Mouse (Mus musculus) hindbrain, embryonic 12.5 days (tissue): ENCODE data around the gene Tmub2. TPM values are rescaled to one million over a fixed set of nuclear protein-coding genes. Genes with fewer than 3 reads are reported as not detected.

Source experiments
- ATAC-seq: fragments of 200-750 bp; cut with Nextera tagmentation; 2 replicates; pipeline ENCODE4 v1.8.0; 2017; ENCODE audit warnings: moderate TSS enrichment; ENCODE audit not compliant: low FRiP score
- H3K27ac ChIP-seq: fragments of 300-500 bp; sonication (generic); 2 replicates; pipeline ENCODE4 v1.5.1; 2016; ENCODE audit warnings: mild to moderate bottlenecking
- H3K27me3 ChIP-seq: fragments of 300-500 bp; sonication (generic); 2 replicates; pipeline ENCODE4 v1.6.1; 2016; ENCODE audit warnings: mild to moderate bottlenecking
- H3K36me3 ChIP-seq: fragments of 300-500 bp; sonication (generic); 2 replicates; pipeline ENCODE4 v1.6.1; 2016; ENCODE audit warnings: mild to moderate bottlenecking
- H3K4me1 ChIP-seq: fragments of 300-500 bp; sonication (generic); 2 replicates; pipeline ENCODE4 v1.6.1; 2016
- H3K4me2 ChIP-seq: fragments of 300-500 bp; sonication (generic); replicated peaks from 2 replicates; pipeline ENCODE4 v1.6.1; 2016; ENCODE audit warnings: mild to moderate bottlenecking
- H3K4me3 ChIP-seq: fragments of 300-500 bp; sonication (generic); 2 replicates; pipeline ENCODE4 v1.5.1; 2016; ENCODE audit warnings: mild to moderate bottlenecking
- H3K9ac ChIP-seq: fragments of 300-500 bp; sonication (generic); 2 replicates; pipeline ENCODE4 v1.6.1; 2016; ENCODE audit warnings: mild to moderate bottlenecking, moderate library complexity
- H3K9me3 ChIP-seq: fragments of 300-500 bp; sonication (generic); replicated peaks from 2 replicates; pipeline ENCODE4 v1.6.1; 2016; ENCODE audit warnings: mild to moderate bottlenecking
- WGBS: fragments of 180-500 bp; shearing (Covaris S2); methylation state at CpG from one replicate; pipeline ENCODE4 v1.1.7; 2016; 5-methylcytosine and 5-hydroxymethylcytosine counted together
- polyA plus RNA-seq: library from polyadenylated mRNA; unstranded; fragments of >200 nt; fragmentation: Nextera tagmentation; extraction: Ambion mirVana; gene quantifications from 2 replicates; pipeline ENCODE4 v1.2.1, GENCODE M21; 2016

Gene Tmub2
- polyA plus RNA-seq, 1 experiment from 2014 or later: 68.4 TPM

DNA sequence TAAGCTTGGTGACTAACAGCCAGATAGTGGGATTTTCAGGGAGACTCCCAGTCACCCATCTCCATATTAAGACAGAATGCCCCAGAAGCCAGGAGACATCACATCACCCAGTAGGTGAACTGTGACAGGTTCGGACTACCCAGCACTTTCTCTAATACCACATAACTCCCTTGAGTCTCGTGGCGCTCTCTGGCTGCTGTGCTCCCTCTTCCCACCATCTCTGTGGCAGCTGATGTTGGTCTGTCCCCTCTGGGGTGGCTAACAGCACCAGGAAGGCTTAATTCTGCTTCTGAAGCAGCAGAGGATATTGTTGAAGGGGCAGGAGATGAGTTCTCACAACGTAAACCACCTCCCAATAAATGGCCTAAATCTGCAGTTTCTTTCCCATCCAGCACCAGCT, 27.2 kb downstream of the Tmub2 start:
- Histone ChIP-seq H3K4me3 (no peak overlapping the region), H3K27ac (no peak overlapping the region), H3K36me3 (peaks cover 74% of the 10 kb centered on the region), H3K9me3 (no peaks in the 10 kb centered on the region), H3K27me3 (no peaks in the 10 kb centered on the region), H3K4me2 (no peak overlapping the region), H3K4me1 (peaks cover 42% of the 10 kb centered on the region), H3K9ac (no peak overlapping the region)
- 88% methylated on average over 4 of the region's 4 CpGs for WGBS
- ATAC-seq: no peak

DNA sequence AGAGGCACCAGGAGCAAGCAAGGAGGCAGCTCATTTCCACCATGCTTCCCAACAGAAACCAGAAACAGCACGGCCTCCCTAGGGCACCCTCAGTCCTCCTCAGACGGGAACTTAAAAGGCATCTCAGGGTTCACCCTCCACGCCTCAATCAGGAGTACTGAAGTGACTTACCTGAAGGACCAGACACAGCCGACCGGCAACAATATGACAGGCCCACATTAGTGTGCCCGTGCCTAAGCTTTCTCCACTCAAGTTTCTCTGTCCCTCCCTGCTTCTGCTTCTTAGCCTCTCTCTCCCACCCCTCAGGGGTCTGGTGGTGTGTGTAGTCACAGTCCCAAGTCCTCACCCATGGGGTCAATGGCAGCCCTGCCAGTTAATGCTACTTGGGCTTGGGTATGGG, 27.9 kb downstream of the Tmub2 start:
- WGBS: 82% methylated on average over 6 of the region's 6 CpGs
- no peak for ATAC-seq

DNA sequence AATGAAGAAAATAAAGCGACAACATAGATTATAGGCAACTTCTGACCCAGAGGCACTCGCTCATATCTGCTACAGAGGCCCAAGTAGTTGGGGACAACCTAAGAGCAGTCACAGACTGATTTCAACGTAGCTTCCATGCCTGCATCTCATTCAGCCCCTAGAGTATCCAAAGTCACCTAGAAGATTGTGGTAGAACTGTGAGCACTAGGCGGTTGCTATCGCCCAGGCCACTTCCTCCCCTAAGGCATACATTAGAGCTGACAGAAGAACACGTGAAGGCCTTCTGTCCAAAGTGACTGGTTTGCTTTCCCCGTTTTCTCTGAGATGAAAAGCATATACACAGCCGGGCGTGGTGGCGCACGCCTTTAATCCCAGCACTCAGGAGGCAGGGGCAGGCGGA, 29.6 kb downstream of the Tmub2 start:
- Histone ChIP-seq H3K4me3 (no peak overlapping the region), H3K4me1 (peaks cover 34% of the 10 kb centered on the region), H3K27ac (no peak overlapping the region), H3K9ac (no peak overlapping the region), H3K4me2 (no peak overlapping the region), H3K36me3 (peaks cover 57% of the 10 kb centered on the region), H3K9me3 (no peaks in the 10 kb centered on the region), H3K27me3 (no peaks in the 10 kb centered on the region)
- ATAC-seq: no peak
- WGBS: 91% methylated on average over 12 of the region's 12 CpGs

More for the DNA sequence above, 27.9 kb downstream of the Tmub2 start:
- no peak overlapping the region for H3K9ac ChIP-seq
- H3K27me3 ChIP-seq: no peaks in the 10 kb centered on the region
- no peak overlapping the region for H3K4me2 ChIP-seq
- no peak overlapping the region for H3K4me3 ChIP-seq
- no peak overlapping the region for H3K27ac ChIP-seq
- no peaks in the 10 kb centered on the region for H3K9me3 ChIP-seq
- H3K36me3 ChIP-seq: peaks cover 68% of the 10 kb centered on the region
- peaks cover 42% of the 10 kb centered on the region for H3K4me1 ChIP-seq

DNA sequence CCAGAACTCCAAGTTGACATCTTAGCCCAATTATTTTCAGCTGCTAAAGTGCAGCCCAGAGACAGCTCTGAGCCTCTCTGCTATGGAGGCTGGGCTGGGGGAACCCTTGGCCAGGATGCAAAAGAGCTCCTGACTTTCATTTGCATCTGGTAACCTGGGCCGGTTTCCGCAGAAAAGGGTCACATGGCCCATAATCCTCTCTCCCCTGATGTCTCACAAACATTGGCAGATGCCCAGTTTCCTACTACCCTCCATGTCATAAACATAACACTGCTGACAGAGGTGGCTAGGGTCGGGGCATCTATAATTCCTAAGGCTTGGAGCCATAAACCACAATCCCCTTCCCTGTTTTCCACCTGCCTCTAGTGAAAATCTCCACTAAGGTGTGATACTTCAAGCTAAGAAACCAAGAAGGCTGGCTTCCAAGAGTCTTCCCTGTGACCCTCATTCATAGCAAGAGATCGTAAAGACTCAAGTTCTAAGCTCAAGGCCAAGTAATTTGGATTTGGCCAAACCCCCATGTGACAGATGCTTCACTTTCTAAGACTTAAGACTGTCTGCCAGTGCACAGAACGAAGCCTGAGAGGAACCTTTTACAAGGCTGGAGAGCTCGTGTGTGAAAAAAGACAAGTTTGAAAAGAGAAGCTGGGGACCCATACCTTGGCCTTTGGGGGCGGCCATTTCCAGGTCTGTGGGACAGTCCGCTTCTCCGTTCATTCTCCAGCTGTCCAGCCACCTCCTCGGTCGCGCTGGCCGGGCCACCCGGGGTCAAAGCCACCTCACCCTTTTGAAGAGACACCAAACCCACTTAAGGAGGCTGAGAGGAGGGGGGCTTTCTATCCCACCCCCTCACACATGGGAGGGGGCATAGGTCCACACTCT, 31.2 kb downstream of the Tmub2 start:
- no peaks in the 10 kb centered on the region for H3K9me3 ChIP-seq
- no peaks in the 10 kb centered on the region for H3K27me3 ChIP-seq
- 18% methylated on average over 14 of the region's 14 CpGs for WGBS
- H3K4me1 ChIP-seq: peaks cover 26% of the 10 kb centered on the region
- H3K4me2 ChIP-seq: peak overlapping the region; percentile 88
- ATAC-seq: peak; percentile 8; the same call in 1 of the 2 replicates
- H3K9ac ChIP-seq: peak overlapping the region; percentile 100
- H3K36me3 ChIP-seq: peaks cover 40% of the 10 kb centered on the region
- peak overlapping the region; percentile 100 for H3K27ac ChIP-seq
- H3K4me3 ChIP-seq: peak overlapping the region; percentile 100

DNA sequence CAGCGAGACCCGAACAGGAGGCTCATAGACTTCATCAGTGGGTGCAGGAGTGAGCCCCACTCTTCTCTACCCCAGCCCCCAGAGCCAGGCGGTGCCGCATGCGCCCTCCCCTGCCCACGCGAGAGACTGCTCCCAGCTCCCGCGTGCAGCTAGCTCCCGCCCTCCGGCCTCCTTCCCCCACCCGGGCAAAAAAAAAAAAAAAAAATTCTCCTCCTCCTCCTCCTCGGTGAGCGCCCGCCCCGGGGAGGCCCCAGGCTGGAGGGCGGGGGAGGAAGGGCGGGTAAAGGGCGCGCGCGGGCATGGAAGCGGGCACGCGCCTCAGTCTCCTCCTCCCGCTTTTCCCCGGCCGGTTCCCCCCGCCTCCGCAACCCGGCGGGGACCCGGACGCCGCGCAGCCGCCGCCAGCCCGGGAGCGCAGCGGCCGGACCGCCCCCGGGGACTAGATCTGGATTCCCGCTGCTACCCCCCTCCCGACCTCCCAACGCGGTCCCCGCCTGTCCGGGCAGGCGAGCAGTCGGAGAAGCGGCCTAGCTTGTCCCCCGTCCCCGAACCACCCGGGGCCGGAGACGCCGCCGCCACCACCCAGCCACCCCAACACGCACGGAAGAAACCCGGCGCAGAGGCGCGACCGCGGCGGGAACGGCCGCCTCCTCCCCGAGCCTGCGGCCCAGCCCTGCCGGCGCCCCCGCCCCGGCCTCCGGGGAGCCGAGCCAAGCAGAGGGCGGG, 32.0 kb downstream of the Tmub2 start:
- Histone ChIP-seq H3K9me3 (no peaks in the 10 kb centered on the region), H3K4me3 (peak overlapping the region; percentile 100), H3K36me3 (peaks cover 40% of the 10 kb centered on the region), H3K4me1 (peaks cover 22% of the 10 kb centered on the region), H3K27ac (peak overlapping the region; percentile 100), H3K27me3 (no peaks in the 10 kb centered on the region), H3K4me2 (peak overlapping the region; percentile 88), H3K9ac (peak overlapping the region; percentile 100)
- ATAC-seq: peak; percentile 53
- WGBS: under 1% methylated on average over 41 of the region's 80 CpGs

DNA sequence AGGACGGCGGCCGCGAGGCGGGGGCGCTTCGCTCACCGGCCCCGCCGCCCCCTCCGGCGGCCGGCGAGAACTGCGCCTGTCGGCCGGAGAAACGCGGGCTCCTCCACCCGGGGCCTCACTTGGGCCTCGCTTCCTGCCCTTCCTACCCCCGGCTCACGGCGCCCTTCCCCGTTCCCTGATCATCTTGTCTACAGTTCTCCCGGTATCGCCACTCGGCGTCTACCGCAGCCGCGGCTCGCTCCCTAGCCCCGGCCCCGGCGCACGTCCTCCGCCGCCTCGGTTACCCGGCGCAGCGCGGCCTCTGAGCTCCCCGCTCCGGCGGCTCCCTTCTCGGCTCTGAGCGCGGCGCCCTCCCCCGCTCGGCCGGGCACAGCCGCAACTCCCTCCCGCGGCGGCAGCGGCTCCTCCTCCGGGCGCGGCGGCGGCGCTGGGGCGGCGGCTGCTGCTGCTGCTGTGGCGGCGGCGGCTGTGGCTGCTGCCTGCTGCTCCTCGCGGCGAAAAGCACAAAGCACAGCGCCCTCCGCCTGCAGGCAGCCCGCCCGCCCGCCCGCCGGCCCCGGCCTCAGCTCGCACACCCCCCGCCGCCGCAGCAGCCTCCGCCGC, 32.7 kb downstream of the Tmub2 start:
- H3K9me3 ChIP-seq: no peaks in the 10 kb centered on the region
- H3K4me1 ChIP-seq: peaks cover 22% of the 10 kb centered on the region
- peaks cover 33% of the 10 kb centered on the region for H3K36me3 ChIP-seq
- peak overlapping the region; percentile 100 for H3K27ac ChIP-seq
- peak overlapping the region; percentile 88 for H3K4me2 ChIP-seq
- peak overlapping the region; percentile 100 for H3K4me3 ChIP-seq
- peak; percentile 1; the same call in 1 of the 2 replicates for ATAC-seq
- H3K27me3 ChIP-seq: no peaks in the 10 kb centered on the region
- 1% methylated on average over 63 of the region's 87 CpGs for WGBS
- H3K9ac ChIP-seq: peak overlapping the region; percentile 100

DNA sequence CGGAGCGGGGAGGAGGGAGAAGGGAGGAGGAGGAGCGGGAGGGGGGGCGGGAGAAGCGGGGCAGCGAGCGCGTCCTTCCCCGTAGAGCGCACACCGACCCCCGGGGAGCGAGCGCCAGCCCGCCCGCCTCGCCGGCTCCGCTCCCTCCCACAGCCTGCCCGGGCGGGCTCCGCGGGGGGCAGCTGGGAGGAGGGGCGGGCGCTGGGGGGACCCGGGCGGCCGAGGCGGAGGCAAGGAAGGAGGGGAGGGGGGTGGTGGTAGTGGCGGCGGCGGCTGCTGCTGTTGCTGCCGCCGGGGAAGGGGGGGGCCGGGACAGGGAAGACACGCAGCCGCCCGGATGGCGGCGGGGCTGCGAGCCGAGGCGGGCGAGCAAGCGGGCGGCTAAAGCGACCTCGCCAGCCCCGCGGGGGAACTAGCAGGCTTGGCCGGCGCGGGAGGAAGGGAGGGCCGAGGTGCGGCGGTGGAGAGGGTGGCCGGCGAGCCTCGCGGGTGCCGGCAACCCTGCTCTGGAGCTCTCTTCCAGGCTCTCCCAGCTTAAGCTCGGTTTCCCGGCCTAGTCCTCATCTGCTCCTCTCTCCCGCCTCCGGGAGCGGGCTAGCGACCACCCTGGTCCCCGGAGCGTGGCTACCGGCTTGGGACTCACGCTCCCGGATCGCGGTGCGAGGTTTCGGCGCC, 33.3 kb downstream of the Tmub2 start:
- peak; percentile 50 for ATAC-seq
- no peaks in the 10 kb centered on the region for H3K9me3 ChIP-seq
- H3K4me3 ChIP-seq: peak overlapping the region; percentile 100
- peaks cover 22% of the 10 kb centered on the region for H3K4me1 ChIP-seq
- peak overlapping the region; percentile 100 for H3K9ac ChIP-seq
- H3K4me2 ChIP-seq: peak overlapping the region; percentile 88
- under 1% methylated on average over 38 of the region's 77 CpGs for WGBS
- H3K27ac ChIP-seq: peak overlapping the region; percentile 100
- no peaks in the 10 kb centered on the region for H3K27me3 ChIP-seq
- peaks cover 27% of the 10 kb centered on the region for H3K36me3 ChIP-seq

DNA sequence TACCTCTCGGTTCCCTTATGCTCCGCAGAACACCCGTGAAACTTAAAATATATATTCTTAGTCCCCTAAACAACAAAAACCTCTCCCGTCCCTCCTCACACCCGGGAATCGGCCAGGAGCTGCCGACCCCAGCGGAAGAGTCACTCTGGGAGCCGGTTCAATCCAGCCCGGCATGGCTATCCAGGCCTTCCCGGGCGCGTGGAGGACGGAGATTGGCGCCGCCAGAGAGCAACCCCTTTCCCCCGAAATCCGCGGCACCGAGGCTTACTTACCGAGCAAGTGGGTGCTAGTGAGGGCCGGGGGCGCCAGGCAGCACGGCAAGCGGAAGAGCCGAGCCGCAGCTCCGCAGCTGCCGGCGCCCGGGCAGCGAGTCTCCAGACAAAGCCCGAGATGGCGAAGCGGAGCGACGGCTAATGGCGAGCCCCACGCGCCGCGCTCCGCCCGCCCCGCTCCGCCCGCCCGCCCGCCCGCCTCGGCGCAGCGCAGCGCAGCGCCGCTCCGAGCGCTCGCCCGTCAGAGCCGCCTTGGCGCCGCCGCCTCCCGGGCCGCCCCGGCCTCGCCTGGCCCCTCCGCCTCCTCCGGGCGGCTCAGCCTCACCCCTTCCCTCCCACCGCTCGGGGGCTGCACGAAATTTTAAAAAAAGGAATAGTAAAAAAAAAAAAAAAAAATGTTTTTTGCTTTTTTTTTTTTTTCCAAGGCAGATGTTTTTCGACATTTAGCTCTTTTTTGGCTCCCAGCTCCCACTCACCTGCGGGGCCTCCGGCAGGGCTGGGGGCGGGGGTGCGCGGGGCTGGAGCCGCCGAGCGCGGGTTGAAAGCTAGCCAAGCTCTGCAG, 34.1 kb downstream of the Tmub2 start:
- ATAC-seq: no peak
- under 1% methylated on average over 77 of the region's 84 CpGs for WGBS
- H3K27ac ChIP-seq: peak overlapping the region; percentile 100
- H3K9ac ChIP-seq: peak overlapping the region; percentile 100
- H3K9me3 ChIP-seq: no peaks in the 10 kb centered on the region
- peak overlapping the region; percentile 88 for H3K4me2 ChIP-seq
- peaks cover 22% of the 10 kb centered on the region for H3K4me1 ChIP-seq
- H3K4me3 ChIP-seq: peak overlapping the region; percentile 100
- no peaks in the 10 kb centered on the region for H3K27me3 ChIP-seq
- peaks cover 19% of the 10 kb centered on the region for H3K36me3 ChIP-seq

DNA sequence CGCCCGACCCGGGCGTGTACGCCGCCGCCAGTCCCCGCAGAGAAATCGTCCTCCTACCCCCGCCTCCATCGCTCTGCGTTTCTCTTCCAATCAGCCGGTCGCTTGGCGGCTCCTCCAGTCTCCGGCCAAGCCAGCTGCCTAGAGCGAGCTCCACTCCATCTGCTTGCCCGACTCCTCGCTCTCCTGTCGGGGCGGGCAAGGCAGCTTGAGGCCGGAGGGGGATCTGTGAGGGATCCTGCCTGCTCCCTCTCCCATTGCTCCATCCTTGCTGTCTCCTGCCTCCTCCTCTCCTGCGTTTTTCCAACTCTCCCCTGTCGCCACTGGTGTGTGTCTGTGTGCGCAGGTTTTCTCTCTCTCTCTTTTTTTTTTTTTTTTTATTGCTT, 34.7 kb downstream of the Tmub2 start, which contains the start of gene Ubtf:
TSS of gene Ubtf (minus strand) at position 333 of the 383 bp plus-strand sequence.
- H3K4me2 ChIP-seq: peak within 1 kb of the TSS; percentile 88
- no peaks in the 10 kb centered on the region for H3K9me3 ChIP-seq
- H3K27ac ChIP-seq: peak within 1 kb of the TSS; percentile 100
- WGBS: under 1% methylated on average over 25 of the region's 25 CpGs
- H3K4me1 ChIP-seq: peaks cover 22% of the 10 kb centered on the region
- peaks cover 13% of the 10 kb centered on the region for H3K36me3 ChIP-seq
- H3K9ac ChIP-seq: peak within 1 kb of the TSS; percentile 100
- no peaks in the 10 kb centered on the region for H3K27me3 ChIP-seq
- H3K4me3 ChIP-seq: peak within 1 kb of the TSS; percentile 100
- ATAC-seq: 0 out of 2 replicates have a peak, but pooled peaks have one; percentile 9

DNA sequence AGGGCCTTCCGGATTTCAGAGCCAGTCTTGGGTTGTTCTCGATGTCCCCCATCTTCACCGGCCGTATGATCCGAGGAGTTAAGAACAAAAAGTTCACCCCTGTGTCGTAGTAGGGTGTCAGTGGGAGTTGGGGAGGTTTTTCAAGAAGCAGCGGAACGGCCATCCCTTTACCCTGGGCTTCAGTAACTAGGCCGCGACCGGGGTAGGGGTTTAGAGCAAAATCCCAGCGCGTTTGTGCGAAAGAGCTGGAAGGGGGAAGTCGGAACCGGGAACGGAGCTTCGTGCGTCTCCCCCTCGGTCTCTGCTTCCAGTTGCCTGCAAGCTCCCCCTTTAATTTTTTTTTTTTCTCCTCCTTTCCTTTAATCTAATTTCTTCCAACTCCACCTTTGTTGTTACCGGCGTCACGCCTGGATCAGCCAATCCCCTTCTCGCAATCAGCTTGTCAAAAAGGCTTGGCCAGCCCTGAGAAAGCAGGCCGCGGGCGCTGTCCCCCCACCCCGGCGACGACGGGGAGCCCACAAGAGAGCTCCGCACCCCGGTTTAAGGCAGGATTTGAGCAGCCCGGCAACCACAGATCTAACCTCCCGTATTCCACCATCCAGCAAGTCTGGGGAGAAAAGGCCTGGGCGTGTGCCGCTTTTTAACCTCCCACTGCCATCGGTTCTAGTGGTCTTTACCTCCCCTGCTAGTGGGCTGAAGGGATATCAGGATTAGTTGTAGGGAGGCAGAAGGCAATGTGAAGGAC, 35.4 kb downstream of the Tmub2 start:
- Histone ChIP-seq H3K9me3 (no peaks in the 10 kb centered on the region), H3K4me1 (peaks cover 22% of the 10 kb centered on the region), H3K4me3 (peak overlapping the region; percentile 100), H3K4me2 (peak overlapping the region; percentile 88), H3K27me3 (no peaks in the 10 kb centered on the region), H3K9ac (peak overlapping the region; percentile 100), H3K36me3 (peaks cover 6% of the 10 kb centered on the region), H3K27ac (peak overlapping the region; percentile 100)
- peak; percentile 29; the same call in 1 of the 2 replicates for ATAC-seq
- WGBS: under 1% methylated on average over 38 of the region's 38 CpGs
